Mouse (Mus musculus) spleen, adult 2 months (tissue): ENCODE measurements around the gene Gpr63. TPM values are rescaled to one million over a fixed set of nuclear protein-coding genes. Genes with fewer than 3 reads are reported as not detected.
"Not testable (repeated sequence)": the region's sequence is repeated elsewhere in the genome, so short reads cannot be mapped to it uniquely, and the experiment has no call there.

Experiments
- DNase-seq, 2 experiments: peaks; one replicate each; pipeline versions ENCODE4 v3.0.0 to v3.0.0-alpha.2; 2012 to 2021; ENCODE audit warnings: low spot score in 2 of 2, low read depth in 1 of 2
- H3K27ac ChIP-seq: fragments of 200-500 bp; 2 replicates; pipeline ENCODE4 v1.5.1; 2012; ENCODE audit warnings: low read length, inconsistent platforms; ENCODE audit not compliant: insufficient read depth
- H3K27me3 ChIP-seq: fragments of 200-500 bp; 2 replicates; pipeline ENCODE4 v1.6.1; 2012; ENCODE audit warnings: mild to moderate bottlenecking, moderate library complexity, low read length, inconsistent platforms; ENCODE audit not compliant: control insufficient read depth, insufficient read depth
- H3K36me3 ChIP-seq: fragments of 200-500 bp; 2 replicates; pipeline ENCODE4 v1.6.1; 2012; ENCODE audit warnings: mild to moderate bottlenecking, low read length, inconsistent platforms; ENCODE audit not compliant: control insufficient read depth, insufficient read depth
- H3K4me1 ChIP-seq: fragments of 200-500 bp; 2 replicates; pipeline ENCODE4 v1.6.1; 2011; ENCODE audit warnings: inconsistent platforms; ENCODE audit not compliant: control insufficient read depth, insufficient read depth, insufficient read length
- H3K4me3 ChIP-seq: fragments of 200-500 bp; 2 replicates; pipeline ENCODE4 v1.5.1; 2011; ENCODE audit warnings: mild to moderate bottlenecking, inconsistent platforms; ENCODE audit not compliant: insufficient read depth, insufficient read length; ENCODE audit errors: extremely low read depth
- CTCF ChIP-seq: fragments of 200-500 bp; IDR thresholded peaks from 2 replicates; pipeline ENCODE4 v1.5.1; 2011; ENCODE audit warnings: mild to moderate bottlenecking, inconsistent platforms; ENCODE audit not compliant: insufficient read depth, insufficient read length, insufficient replicate concordance; ENCODE audit errors: extremely low read depth
- POLR2A ChIP-seq: fragments of 200-500 bp; IDR thresholded peaks from 2 replicates; pipeline ENCODE4 v1.6.1; 2011; ENCODE audit warnings: low read depth, low read length, inconsistent platforms
- WGBS: fragments of 180-500 bp; shearing (Covaris S2); methylation state at CpG from one replicate; pipeline ENCODE4 v1.1.7; 2018; 5-methylcytosine and 5-hydroxymethylcytosine counted together
- polyA plus RNA-seq: library from polyadenylated mRNA; depleted of rRNA; stranded (reverse); fragments of >200 nt; gene quantifications from 2 replicates; pipeline ENCODE4 v1.2.3, GENCODE M21; 2012

Gene Gpr63
- polyA plus RNA-seq, 1 experiment = 0.49 TPM

DNA sequence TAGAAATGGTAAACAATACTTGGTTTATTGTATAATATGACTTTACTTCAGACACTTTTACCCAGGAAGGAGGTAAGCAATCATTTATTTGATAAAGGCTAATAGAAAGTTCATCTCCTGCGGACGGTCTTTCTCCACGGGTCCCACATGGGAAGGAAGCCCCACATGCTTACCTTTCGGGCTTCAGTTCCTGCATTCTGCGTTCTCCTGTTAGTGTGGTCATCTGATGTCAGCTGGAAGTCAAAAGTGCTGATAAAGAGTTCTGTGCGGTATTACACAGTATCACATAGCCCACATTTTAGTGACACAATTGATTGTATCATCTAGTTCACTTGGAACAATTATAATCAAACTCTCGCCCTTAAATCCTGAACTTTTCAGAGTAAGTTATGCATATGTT lies 1.0 kb downstream of the Gpr63 start:
- WGBS = 25% methylated on average over 7 of the region's 7 CpGs
- Histone ChIP-seq H3K4me1 (no peaks in the 10 kb centered on the region), H3K4me3 (no peak overlapping the region), H3K27me3 (peaks cover 8% of the 10 kb centered on the region), H3K36me3 (no peaks in the 10 kb centered on the region), H3K27ac (no peak overlapping the region)
- TF ChIP-seq CTCF (no peak), POLR2A (no peak)
- no peak for DNase-seq

DNA sequence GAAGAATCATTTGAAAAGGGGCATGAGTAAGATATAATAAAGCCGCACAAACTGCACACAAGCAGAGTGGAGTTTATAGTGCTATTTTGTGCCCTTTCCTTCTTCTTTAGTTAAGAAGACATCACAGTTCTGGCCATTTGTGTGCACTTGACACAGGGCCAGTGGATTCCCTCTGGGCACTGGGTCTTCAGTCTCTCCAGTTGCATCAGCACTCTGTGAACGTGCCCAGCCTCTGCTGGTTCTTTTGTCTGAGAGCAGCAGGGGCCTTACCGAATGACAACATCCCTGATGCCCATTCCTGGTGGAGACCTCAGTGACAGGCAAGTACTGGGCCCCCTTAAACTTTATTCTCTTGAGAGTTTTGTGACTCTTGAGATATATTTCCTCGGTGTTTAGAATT lies 12.4 kb downstream of the Gpr63 start:
- WGBS = 75% methylated on average over 4 of the region's 4 CpGs
- Histone ChIP-seq H3K36me3 (no peaks in the 10 kb centered on the region), H3K27me3 (no peaks in the 10 kb centered on the region), H3K27ac (no peak overlapping the region), H3K4me1 (no peaks in the 10 kb centered on the region), H3K4me3 (no peak overlapping the region)
- no peak for TF ChIP-seq CTCF
- no peak for TF ChIP-seq POLR2A
- no peak for DNase-seq

- TF ChIP-seq POLR2A = no peak
- no peak for TF ChIP-seq CTCF
- H3K4me1 ChIP-seq = no peaks in the 10 kb centered on the region
- WGBS = 86% methylated on average over 5 of the region's 5 CpGs
- no peak overlapping the region for H3K27ac ChIP-seq
- no peaks in the 10 kb centered on the region for H3K27me3 ChIP-seq
- no peaks in the 10 kb centered on the region for H3K36me3 ChIP-seq
- no peak for DNase-seq
- H3K4me3 ChIP-seq = no peak overlapping the region
Observed at GRCm38 (mm10) chr4:24985612-24986011, 19.4 kb downstream of the Gpr63 start.

DNA sequence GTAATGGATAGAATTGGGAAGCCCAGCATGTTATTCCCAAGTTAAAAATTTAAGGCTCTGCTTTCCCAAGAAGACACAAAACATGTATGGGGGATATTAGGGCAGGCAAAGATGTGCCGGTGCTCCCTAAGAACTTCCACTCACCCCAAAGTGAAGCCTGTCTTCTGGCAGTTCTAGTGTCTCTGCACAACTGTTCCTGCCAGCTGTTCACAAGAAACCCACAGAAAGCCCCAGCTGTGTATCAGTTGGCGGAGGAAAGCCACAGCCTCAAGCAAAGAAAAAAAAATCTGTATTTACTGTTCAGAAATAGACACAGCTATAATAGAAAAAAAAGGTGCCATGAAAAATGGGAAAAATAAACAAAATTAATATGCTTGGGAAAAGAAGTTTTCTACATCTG lies 25.3 kb downstream of the Gpr63 start:
- no peak for DNase-seq
- Histone ChIP-seq H3K4me1 (no peaks in the 10 kb centered on the region), H3K27ac (no peak overlapping the region), H3K27me3 (no peaks in the 10 kb centered on the region), H3K36me3 (no peaks in the 10 kb centered on the region), H3K4me3 (no peak overlapping the region)
- TF ChIP-seq POLR2A (no peak), CTCF (no peak)
- 64% methylated on average over 2 of the region's 2 CpGs for WGBS

DNA sequence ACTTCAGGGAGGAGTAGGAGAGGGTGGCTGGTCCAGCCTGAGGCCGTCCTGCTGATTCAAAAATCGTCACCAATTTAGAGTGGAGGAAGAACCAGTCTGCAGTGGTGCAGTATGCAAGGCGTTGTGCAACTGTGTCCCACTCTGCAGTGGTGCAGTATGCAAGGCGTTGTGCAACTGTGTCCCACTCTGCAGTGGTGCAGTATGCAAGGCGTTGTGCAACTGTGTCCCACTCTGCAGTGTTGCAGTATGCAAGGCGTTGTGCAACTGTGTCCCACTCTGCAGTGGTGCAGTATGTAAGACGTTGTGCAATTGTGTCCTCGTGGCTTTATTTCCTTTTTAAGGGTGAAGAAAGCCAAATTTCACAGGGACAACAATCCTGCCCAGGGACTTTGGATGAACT lies 43.1 kb downstream of the Gpr63 start:
- not testable (repeated sequence) for H3K36me3 ChIP-seq, H3K27ac ChIP-seq, H3K27me3 ChIP-seq, DNase-seq, H3K4me1 ChIP-seq, H3K4me3 ChIP-seq
- WGBS = 82% methylated on average over 8 of the region's 8 CpGs

DNA sequence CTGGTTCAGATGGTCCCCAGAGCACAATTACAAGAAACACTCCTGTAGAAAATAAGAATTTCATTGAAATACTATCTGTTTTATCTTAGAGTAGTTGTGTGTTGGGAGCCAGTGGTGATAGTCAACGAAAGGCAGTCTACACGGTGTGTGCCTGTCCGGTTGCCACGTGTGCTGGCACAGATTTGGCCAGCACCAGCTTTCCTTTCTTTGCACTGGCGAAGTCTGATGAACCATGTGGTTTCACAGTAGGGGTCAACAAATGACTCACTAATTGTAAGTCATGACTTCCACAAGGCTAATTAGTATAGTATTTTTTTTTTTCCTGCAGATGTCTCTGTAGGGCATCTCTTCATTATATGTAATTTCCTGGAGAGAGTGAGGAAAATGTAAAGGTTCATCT lies 45.6 kb downstream of the Gpr63 start:
- H3K4me1 ChIP-seq = no peaks in the 10 kb centered on the region
- no peak overlapping the region for H3K27ac ChIP-seq
- no peak overlapping the region for H3K4me3 ChIP-seq
- no peak for DNase-seq
- H3K27me3 ChIP-seq = no peaks in the 10 kb centered on the region
- no peaks in the 10 kb centered on the region for H3K36me3 ChIP-seq
- WGBS = 87% methylated on average over 5 of the region's 5 CpGs
- TF ChIP-seq POLR2A (no peak), CTCF (no peak)

- WGBS = 88% methylated on average over 3 of the region's 3 CpGs
- DNase-seq = no peak
- Histone ChIP-seq H3K27ac (no peak overlapping the region), H3K27me3 (no peaks in the 10 kb centered on the region), H3K36me3 (no peaks in the 10 kb centered on the region), H3K4me3 (no peak overlapping the region), H3K4me1 (no peaks in the 10 kb centered on the region)
- no peak for TF ChIP-seq POLR2A
- no peak for TF ChIP-seq CTCF
Observed at GRCm38 (mm10) chr4:25012726-25013125, 46.5 kb downstream of the Gpr63 start.
